Mouse (Mus musculus) urinary bladder, postnatal 0 days (tissue): Measurements from ENCODE around the gene Prkab1. TPM values are rescaled to one million over a fixed set of nuclear protein-coding genes. Genes with fewer than 3 reads are reported as not detected.

Experiments
- polyA plus RNA-seq: library from polyadenylated mRNA; unstranded; fragments of >200 nt; fragmentation: Nextera tagmentation; extraction: Ambion mirVana; gene quantifications from 2 replicates; pipeline ENCODE4 v1.2.1, GENCODE M21; 2015

The Prkab1 gene
- polyA plus RNA-seq = 53.5 and 54.0 TPM in 2 replicates

DNA sequence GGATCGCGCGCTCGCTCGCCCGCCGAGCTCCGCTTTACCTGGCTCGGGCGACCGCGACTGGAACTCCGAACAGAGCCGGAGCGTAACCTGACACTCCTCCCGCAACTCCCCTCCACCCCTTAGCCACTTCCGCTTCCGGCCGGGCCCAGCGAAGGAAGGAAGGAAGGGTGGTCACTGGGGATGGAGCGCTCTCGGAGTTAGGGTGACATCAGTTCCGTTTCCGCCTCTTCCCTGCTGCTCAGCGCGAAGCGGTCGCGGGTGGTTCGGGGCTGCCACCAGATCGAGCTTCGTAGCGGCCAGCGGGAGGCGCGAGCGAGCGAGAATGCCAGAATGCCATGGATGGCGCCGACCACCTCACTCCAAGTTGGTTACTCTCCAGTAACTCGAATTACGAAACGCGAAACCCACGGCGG lies at the start of gene Prkab1:
TSS of gene Prkab1 (minus strand) at position 182 of the 413 bp plus-strand sequence.

Other genes starting within 250 kb of the Prkab1 start
- gene Cit, start 179.2 kb downstream of the Prkab1 start, polyA plus RNA-seq = 15.7 and 16.0 TPM in 2 replicates
- not detected in 2 replicates for gene Tmem233, start 58.7 kb upstream of the Prkab1 start, polyA plus RNA-seq